In the genomic region with DNA sequence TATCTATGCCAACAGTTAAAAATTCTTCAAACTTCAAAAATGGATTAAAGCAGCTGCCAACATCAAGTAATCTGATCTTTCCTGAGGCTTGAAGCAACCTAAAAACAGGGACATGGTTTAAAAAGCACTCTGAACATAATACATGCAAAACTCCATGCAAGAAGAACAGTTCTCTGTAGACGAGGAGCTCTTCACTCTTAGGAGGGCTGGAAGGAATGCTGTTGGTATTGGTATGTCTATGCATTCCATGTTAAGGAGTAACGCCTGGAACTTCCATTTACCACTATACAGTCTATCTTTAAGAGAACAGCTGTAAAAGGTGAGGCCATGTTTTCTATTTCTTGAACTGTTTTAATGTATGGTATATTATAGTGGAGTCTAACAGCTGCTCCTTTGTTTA, we compare ENCODE assay signal across 21 mouse cellular contexts. TPM values are rescaled to one million over a fixed set of nuclear protein-coding genes. Genes with fewer than 3 reads are reported as not detected.
DNase-seq lines count a peak whose midpoint lies in the region; ATAC-seq and TF ChIP-seq lines count a peak whose summit lies in the region.
"Had no signal": no experiment of that assay in that cellular context is flagged by ENCODE, and none has a peak within 500 bp of the region (broad histone marks: within the 10 kb centered on the region; RNA-seq: fewer than 3 reads in every experiment).

No protein-coding gene starts in this region.

- H3K36me3 ChIP-seq in embryonic facial prominence, embryonic 14.5 days (ENCODE audit: control insufficient read depth, insufficient read depth, low read length) = peaks cover 21% of the 10 kb centered on the region; the same call in 1 of the 2 replicates
- H3K36me3 ChIP-seq in embryonic facial prominence, embryonic 10.5 days (replicated peaks) = peaks cover 21% of the 10 kb centered on the region
- no peaks in the 10 kb centered on the region for H3K36me3 ChIP-seq in lung, postnatal 0 days (ENCODE audit: insufficient read depth, low read length)
- no peaks in the 10 kb centered on the region for H3K36me3 ChIP-seq in midbrain, embryonic 11.5 days (ENCODE audit: control insufficient read depth, insufficient read depth, low read length)
- H3K36me3 ChIP-seq in midbrain, embryonic 14.5 days (ENCODE audit: control insufficient read depth, insufficient read depth, low read length) = peaks cover 14% of the 10 kb centered on the region; the same call in 1 of the 2 replicates

- WGBS in embryonic facial prominence, embryonic 14.5 days = 53% methylated on average over 2 of the region's 2 CpGs
- 79% methylated on average over 2 of the region's 2 CpGs for WGBS in embryonic facial prominence, embryonic 10.5 days
- WGBS in lung, postnatal 0 days = 60% methylated on average over 2 of the region's 2 CpGs
- WGBS in midbrain, embryonic 11.5 days = 83% methylated on average over 2 of the region's 2 CpGs
- WGBS in midbrain, embryonic 14.5 days = 85% methylated on average over 2 of the region's 2 CpGs

- ATAC-seq in embryonic facial prominence, embryonic 14.5 days (ENCODE audit: low read depth) = 0 out of 2 replicates have a peak, but pooled peaks have one; percentile 47
- peak; percentile 68 for ATAC-seq in lung, postnatal 0 days
- ATAC-seq in midbrain, embryonic 11.5 days (ENCODE audit: low FRiP score) = no peak
- no peak for ATAC-seq in midbrain, embryonic 14.5 days (ENCODE audit: low FRiP score, low TSS enrichment)
- ATAC-seq: activated CD4-positive, CD25-positive, alpha-beta regulatory T cell, adult 4 months; CD4-positive, CD25-positive, alpha-beta regulatory T cell, adult 4 months; Patski had no signal

- no peak overlapping the region for H3K27ac ChIP-seq in embryonic facial prominence, embryonic 14.5 days (replicated peaks; ENCODE audit: low read depth, low read length)
- H3K27ac ChIP-seq in embryonic facial prominence, embryonic 10.5 days (replicated peaks) = no peak overlapping the region
- no peak overlapping the region for H3K27ac ChIP-seq in lung, postnatal 0 days (ENCODE audit: low read length)
- no peak overlapping the region for H3K27ac ChIP-seq in midbrain, embryonic 11.5 days (ENCODE audit: low read depth, low read length)
- no peak overlapping the region for H3K27ac ChIP-seq in midbrain, embryonic 14.5 days (replicated peaks; ENCODE audit: low read depth, low read length)

- no peak overlapping the region for H3K4me2 ChIP-seq in embryonic facial prominence, embryonic 14.5 days (ENCODE audit: low read depth, low read length)
- no peak overlapping the region for H3K4me2 ChIP-seq in lung, postnatal 0 days (replicated peaks; ENCODE audit: low read depth, low read length)
- H3K4me2 ChIP-seq in midbrain, embryonic 11.5 days = no peak overlapping the region
- no peak overlapping the region for H3K4me2 ChIP-seq in midbrain, embryonic 14.5 days (ENCODE audit: low read length)

- no peak overlapping the region for H3K4me3 ChIP-seq in embryonic facial prominence, embryonic 14.5 days (ENCODE audit: low read depth, low read length)
- H3K4me3 ChIP-seq in embryonic facial prominence, embryonic 10.5 days = no peak overlapping the region
- no peak overlapping the region for H3K4me3 ChIP-seq in lung, postnatal 0 days (ENCODE audit: low read depth, low read length)
- H3K4me3 ChIP-seq in midbrain, embryonic 11.5 days (ENCODE audit: low read depth, low read length) = no peak overlapping the region
- H3K4me3 ChIP-seq in midbrain, embryonic 14.5 days (replicated peaks; ENCODE audit: low read depth, low read length) = no peak overlapping the region

- no peak for TF ChIP-seq CTCF in lung, postnatal 0 days (IDR thresholded peaks at IDR 0.05)

- no peak; the same call in 1 of the 2 replicates for TF ChIP-seq EP300 in lung, postnatal 0 days (IDR thresholded peaks at IDR 0.05)

- H3K4me1 ChIP-seq in embryonic facial prominence, embryonic 14.5 days (ENCODE audit: control insufficient read depth, insufficient read depth, low read length) = no peaks in the 10 kb centered on the region
- peaks cover 8% of the 10 kb centered on the region; the same call in 1 of the 2 replicates for H3K4me1 ChIP-seq in embryonic facial prominence, embryonic 10.5 days
- no peaks in the 10 kb centered on the region for H3K4me1 ChIP-seq in lung, postnatal 0 days (ENCODE audit: insufficient read depth, low read depth, low read length)
- no peaks in the 10 kb centered on the region for H3K4me1 ChIP-seq in midbrain, embryonic 11.5 days (ENCODE audit: control insufficient read depth, insufficient read depth, low read length)
- H3K4me1 ChIP-seq in midbrain, embryonic 14.5 days (ENCODE audit: control insufficient read depth, insufficient read depth, low read length) = no peaks in the 10 kb centered on the region

- H3K9ac ChIP-seq in embryonic facial prominence, embryonic 14.5 days (ENCODE audit: low read depth, low read length) = no peak overlapping the region
- no peak overlapping the region for H3K9ac ChIP-seq in lung, postnatal 0 days (replicated peaks; ENCODE audit: low read depth)
- no peak overlapping the region for H3K9ac ChIP-seq in midbrain, embryonic 11.5 days (ENCODE audit: low read length)
- no peak overlapping the region for H3K9ac ChIP-seq in midbrain, embryonic 14.5 days (replicated peaks; ENCODE audit: low read length)

- no peaks in the 10 kb centered on the region for H3K9me3 ChIP-seq in embryonic facial prominence, embryonic 14.5 days (ENCODE audit: control insufficient read depth, low read length)
- no peaks in the 10 kb centered on the region for H3K9me3 ChIP-seq in embryonic facial prominence, embryonic 10.5 days
- no peaks in the 10 kb centered on the region for H3K9me3 ChIP-seq in lung, postnatal 0 days (ENCODE audit: low read length)
- H3K9me3 ChIP-seq in midbrain, embryonic 11.5 days (ENCODE audit: control insufficient read depth, low read length) = no peaks in the 10 kb centered on the region
- H3K9me3 ChIP-seq in midbrain, embryonic 14.5 days (ENCODE audit: control insufficient read depth, low read length) = no peaks in the 10 kb centered on the region
- H3K9me3 ChIP-seq: G1E had no signal

- no peaks in the 10 kb centered on the region for H3K27me3 ChIP-seq in embryonic facial prominence, embryonic 14.5 days (replicated peaks; ENCODE audit: control insufficient read depth, insufficient read depth, low read length)
- H3K27me3 ChIP-seq in embryonic facial prominence, embryonic 10.5 days (replicated peaks; ENCODE audit: low read depth, poor library complexity, severe bottlenecking) = no peaks in the 10 kb centered on the region
- H3K27me3 ChIP-seq in lung, postnatal 0 days (replicated peaks; ENCODE audit: insufficient read depth, low read length) = no peaks in the 10 kb centered on the region
- H3K27me3 ChIP-seq in midbrain, embryonic 11.5 days (ENCODE audit: control insufficient read depth, insufficient read depth, low read length) = no peaks in the 10 kb centered on the region
- no peaks in the 10 kb centered on the region for H3K27me3 ChIP-seq in midbrain, embryonic 14.5 days (ENCODE audit: control insufficient read depth, insufficient read depth, low read length)
- H3K27me3 ChIP-seq: CH12.LX, Patski had no signal

- DNase-seq in embryonic facial prominence, embryonic 14.5 days (ENCODE audit: low spot score) = peak; percentile 9
- DNase-seq in embryonic facial prominence, embryonic 10.5 days (ENCODE audit: low spot score) = no peak
- DNase-seq in lung, postnatal 0 days (ENCODE audit: low spot score) = peak; percentile 17
- DNase-seq in lung, postnatal 10 days = no peak
- DNase-seq in midbrain, embryonic 11.5 days (ENCODE audit: low spot score, missing footprints) = peak; percentile 53
- no peak for DNase-seq in midbrain, embryonic 14.5 days
- DNase-seq: adrenal gland, adult 2 months; adrenal gland, adult 8-10 months; adrenal gland, postnatal 10 days; adrenal gland, postnatal 14 days; adrenal gland, postnatal 25 days; adrenal gland, postnatal 36 days; B cell, adult 2 months; cerebellum, adult 11 months; cerebellum, adult 11-12 months; cerebellum, adult 18-20 months had no signal

RNA-seq across cellular contexts. Expression of gene Tmem168, which starts 22.7 kb away (rescaled TPM):
- polyA plus RNA-seq in embryonic facial prominence, embryonic 14.5 days (2014; fragmentation: Nextera tagmentation; extraction: Ambion mirVana) = 38.4 and 43.3 TPM in 2 replicates
- 28.6 and 31.5 TPM in 2 replicates for polyA plus RNA-seq in embryonic facial prominence, embryonic 10.5 days (2016; fragmentation: Nextera tagmentation; extraction: Ambion mirVana)
- 29.4 and 36.7 TPM in 2 replicates for polyA plus RNA-seq in lung, postnatal 0 days (2015; fragmentation: Nextera tagmentation; extraction: Ambion mirVana)
- 37.2 and 40.4 TPM in 2 replicates for polyA plus RNA-seq in midbrain, embryonic 11.5 days (2014; fragmentation: Nextera tagmentation; extraction: Ambion mirVana)
- 18.0 and 24.7 TPM in 2 replicates for polyA plus RNA-seq in midbrain, embryonic 14.5 days (2014; fragmentation: Nextera tagmentation; extraction: Ambion mirVana)

RNA-seq across cellular contexts. Expression of gene Bmt2, which starts 47.2 kb away (rescaled TPM):
- polyA plus RNA-seq in embryonic facial prominence, embryonic 14.5 days (2014; fragmentation: Nextera tagmentation; extraction: Ambion mirVana) = 15.2 and 17.1 TPM in 2 replicates
- polyA plus RNA-seq in embryonic facial prominence, embryonic 10.5 days (2016; fragmentation: Nextera tagmentation; extraction: Ambion mirVana) = 18.0 and 18.3 TPM in 2 replicates
- 9.7 and 12.4 TPM in 2 replicates for polyA plus RNA-seq in lung, postnatal 0 days (2015; fragmentation: Nextera tagmentation; extraction: Ambion mirVana)
- 26.5 and 29.1 TPM in 2 replicates for polyA plus RNA-seq in midbrain, embryonic 11.5 days (2014; fragmentation: Nextera tagmentation; extraction: Ambion mirVana)
- 24.9 and 26.8 TPM in 2 replicates for polyA plus RNA-seq in midbrain, embryonic 14.5 days (2014; fragmentation: Nextera tagmentation; extraction: Ambion mirVana)

Comparison
In these comparisons a context has a peak if more than half of its experiments do, and no peak if none do; other contexts are left out.
1. DNase-seq: peak in embryonic facial prominence, embryonic 14.5 days (single experiment), lung, postnatal 0 days (single experiment) and midbrain, embryonic 11.5 days (single experiment); none in embryonic facial prominence, embryonic 10.5 days (single experiment), lung, postnatal 10 days (single experiment) and midbrain, embryonic 14.5 days (single experiment).
2. ATAC-seq: peak in embryonic facial prominence, embryonic 14.5 days (single experiment) and lung, postnatal 0 days (single experiment); none in midbrain, embryonic 11.5 days (single experiment) and midbrain, embryonic 14.5 days (single experiment).